Comparison of ENCODE assay signal across 14 mouse cellular contexts in the genomic region with DNA sequence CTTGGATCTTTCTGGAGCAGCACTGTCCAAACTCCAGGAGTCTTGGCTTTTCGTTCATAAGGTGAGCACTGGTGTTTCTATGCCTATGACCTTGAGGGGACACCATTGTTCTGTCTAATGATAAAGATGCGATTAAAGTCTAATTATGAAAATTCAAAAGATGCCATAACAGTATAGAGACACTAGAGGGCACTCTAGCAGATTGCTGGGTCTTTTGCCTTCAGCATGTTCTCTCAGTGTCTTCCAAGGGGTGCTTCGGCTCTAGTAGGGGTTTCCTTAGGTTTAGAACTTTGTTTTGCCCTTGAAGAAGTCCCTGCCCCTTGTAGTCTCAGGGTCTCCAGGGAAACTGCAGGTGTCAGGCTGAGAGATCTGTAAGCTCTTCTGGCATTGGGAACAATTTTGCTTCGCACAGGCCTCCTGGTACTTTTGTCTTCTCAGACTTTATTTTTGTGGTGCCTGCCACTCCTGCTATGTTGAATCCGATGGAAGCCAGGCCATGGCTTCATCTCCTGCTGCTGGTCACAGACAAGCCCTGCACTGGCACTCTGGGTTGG. TPM values are rescaled to one million over a fixed set of nuclear protein-coding genes. Genes with fewer than 3 reads are reported as not detected.
A peak's percentile ranks its signal among the peaks of the same experiment; 100 is the strongest.
DNase-seq lines count a peak whose midpoint lies in the region; ATAC-seq and TF ChIP-seq lines count a peak whose summit lies in the region.
"Had no signal": no experiment of that assay in that cellular context is flagged by ENCODE, and none has a peak within 500 bp of the region (broad histone marks: within the 10 kb centered on the region; RNA-seq: fewer than 3 reads in every experiment).

No protein-coding gene starts in this region.

- no peaks in the 10 kb centered on the region for H3K79me2 ChIP-seq in CH12.LX (replicated peaks; ENCODE audit: control insufficient read depth, extremely low read depth, insufficient read depth, poor library complexity, severe bottlenecking)

- no peak overlapping the region for H3K4me2 ChIP-seq in hindbrain, postnatal 0 days (ENCODE audit: low read depth, low read length)
- no peak overlapping the region for H3K4me2 ChIP-seq in hindbrain, embryonic 12.5 days (replicated peaks)
- H3K4me2 ChIP-seq in CH12.LX (ENCODE audit: insufficient read depth, low read depth, poor library complexity, severe bottlenecking): no peak overlapping the region
- H3K4me2 ChIP-seq: hindbrain, embryonic 15.5 days; lung, embryonic 15.5 days had no signal

- H3K9me3 ChIP-seq in hindbrain, postnatal 0 days (ENCODE audit: low read length): no peaks in the 10 kb centered on the region
- no peaks in the 10 kb centered on the region for H3K9me3 ChIP-seq in hindbrain, embryonic 12.5 days (replicated peaks)
- no peaks in the 10 kb centered on the region for H3K9me3 ChIP-seq in CH12.LX (replicated peaks; ENCODE audit: low read length)
- H3K9me3 ChIP-seq: hindbrain, embryonic 15.5 days; lung, embryonic 15.5 days had no signal

- peak; percentile 5 for TF ChIP-seq RAD21 in CH12.LX (IDR thresholded peaks at IDR 0.05; ENCODE audit: low read depth, low read length)

- DNase-seq in hindbrain, postnatal 0 days (ENCODE audit: low spot score): peak; percentile 53
- DNase-seq in CH12.LX (ENCODE audit: extremely low read depth) (peak; percentile 14), MEL-GATA-1-ER (ENCODE audit: extremely low read depth, low read depth) (peak; percentile 6)
- no peak for DNase-seq in cerebellum, adult 8-10 months
- no peak for DNase-seq in right cerebral cortex, postnatal 10 days (ENCODE audit: low spot score in 2 of 2)
- DNase-seq in heart, adult 18-20 months: no peak
- DNase-seq: adrenal gland, postnatal 10 days had no signal

- H3K36me3 ChIP-seq in hindbrain, postnatal 0 days (ENCODE audit: insufficient read depth, low read length): no peaks in the 10 kb centered on the region
- no peaks in the 10 kb centered on the region for H3K36me3 ChIP-seq in hindbrain, embryonic 12.5 days
- no peaks in the 10 kb centered on the region for H3K36me3 ChIP-seq in CH12.LX (replicated peaks in 1 of 2; ENCODE audit: control insufficient read depth in 1 of 2, insufficient read depth in 1 of 2, low read length in 1 of 2)
- H3K36me3 ChIP-seq: hindbrain, embryonic 15.5 days; lung, embryonic 15.5 days had no signal

- in situ Hi-C loops in CH12.LX (cut with MboI; ENCODE audit: low pct_ligation_motif_present, low pct_unique_long_range_greater_than_20kb, low sequenced_read_pairs): loop anchor here (5.0 to 25.0 kb wide), 2 partner anchors 115 to 275 kb away; no protein-coding TSS in a partner anchor

- H3K27ac ChIP-seq in hindbrain, postnatal 0 days: no peak overlapping the region
- no peak overlapping the region for H3K27ac ChIP-seq in hindbrain, embryonic 12.5 days
- H3K27ac ChIP-seq in CH12.LX (ENCODE audit: insufficient read depth, low read depth): no peak overlapping the region
- H3K27ac ChIP-seq: hindbrain, embryonic 15.5 days; lung, embryonic 15.5 days had no signal

- dilution Hi-C loops in CH12.LX (cut with MboI; ENCODE audit: extremely low pct_ligation_motif_present, extremely low pct_unique_long_range_greater_than_20kb, low sequenced_read_pairs): no loop called here

- TF ChIP-seq CTCF in hindbrain, postnatal 0 days (IDR thresholded peaks at IDR 0.05; ENCODE audit: low read depth): peak; percentile 72
- peak; percentile 65 to 83 for TF ChIP-seq CTCF in CH12.LX (conservative IDR thresholded peaks at IDR 0.05 in 1 of 2, IDR thresholded peaks at IDR 0.05 in 1 of 2; ENCODE audit: low read depth in 2 of 2, low read length in 2 of 2)

- TF ChIP-seq POLR2A in CH12.LX (IDR thresholded peaks at IDR 0.05; ENCODE audit: low read depth, low read length): no peak

- H3K9ac ChIP-seq in hindbrain, postnatal 0 days (replicated peaks; ENCODE audit: low read length): no peak overlapping the region
- no peak overlapping the region for H3K9ac ChIP-seq in hindbrain, embryonic 12.5 days
- no peak overlapping the region for H3K9ac ChIP-seq in CH12.LX (ENCODE audit: insufficient read depth, low read depth)
- H3K9ac ChIP-seq: hindbrain, embryonic 15.5 days; lung, embryonic 15.5 days had no signal

- WGBS in hindbrain, postnatal 0 days: 39% methylated on average over 5 of the region's 5 CpGs
- 45% methylated on average over 5 of the region's 5 CpGs for WGBS in hindbrain, embryonic 12.5 days

- no peak overlapping the region for H3K4me3 ChIP-seq in hindbrain, postnatal 0 days (ENCODE audit: low read length)
- no peak overlapping the region for H3K4me3 ChIP-seq in hindbrain, embryonic 12.5 days
- H3K4me3 ChIP-seq in CH12.LX (replicated peaks in 1 of 3; ENCODE audit: low read depth in 2 of 3, low read length in 2 of 3, poor library complexity in 1 of 3): no peak overlapping the region
- H3K4me3 ChIP-seq: hindbrain, embryonic 15.5 days; lung, embryonic 15.5 days had no signal

- TF ChIP-seq EP300 in CH12.LX (IDR thresholded peaks at IDR 0.05; ENCODE audit: low read length): no peak

- H3K4me1 ChIP-seq in hindbrain, postnatal 0 days (ENCODE audit: insufficient read depth, low read length): no peaks in the 10 kb centered on the region
- peaks cover 7% of the 10 kb centered on the region; the same call in 1 of the 2 replicates for H3K4me1 ChIP-seq in hindbrain, embryonic 12.5 days
- H3K4me1 ChIP-seq in CH12.LX (ENCODE audit: control insufficient read depth in 1 of 2, insufficient read depth in 2 of 2): no peaks in the 10 kb centered on the region
- H3K4me1 ChIP-seq: hindbrain, embryonic 15.5 days; lung, embryonic 15.5 days had no signal

- H3K27me3 ChIP-seq in hindbrain, postnatal 0 days (ENCODE audit: insufficient read depth, low read length): no peaks in the 10 kb centered on the region
- no peaks in the 10 kb centered on the region for H3K27me3 ChIP-seq in hindbrain, embryonic 12.5 days
- peaks cover 93% of the 10 kb centered on the region for H3K27me3 ChIP-seq in CH12.LX (replicated peaks)
- H3K27me3 ChIP-seq: hindbrain, embryonic 15.5 days; lung, embryonic 15.5 days had no signal

- no peak for ATAC-seq in hindbrain, postnatal 0 days
- ATAC-seq in hindbrain, embryonic 12.5 days (ENCODE audit: low FRiP score): no peak
- ATAC-seq in megakaryocyte-erythroid progenitor cell, adult 5-6 weeks (replicated peaks; ENCODE audit: low FRiP score, low TSS enrichment, poor library complexity, severe bottlenecking): peak; percentile 58; the same call in 1 of the 2 replicates

TF ChIP-seq in CH12.LX, 34 proteins besides CTCF, POLR2A, EP300 and RAD21:
- TF ChIP-seq ZNF384 (IDR thresholded peaks at IDR 0.05; ENCODE audit: low read depth, low read length): no peak
- peak; percentile 35 for TF ChIP-seq SMC3 (IDR thresholded peaks at IDR 0.05; ENCODE audit: low read depth, low read length)

RNA-seq across cellular contexts. Expression of gene Rspo4, which starts 19.6 kb away (rescaled TPM):
- total RNA-seq in hindbrain, postnatal 0 days (2014; rRNA removed): 0.16 and 0.22 TPM in 2 replicates
- 0.33 and 0.51 TPM in 2 replicates for polyA plus RNA-seq in hindbrain, postnatal 0 days (2015; fragmentation: Nextera tagmentation; extraction: Ambion mirVana)
- polyA plus RNA-seq in hindbrain, embryonic 12.5 days (2016; fragmentation: Nextera tagmentation; extraction: Ambion mirVana): 0.40 and 0.48 TPM in 2 replicates
- total RNA-seq in CH12.LX (2012; rRNA removed): not detected in 2 replicates
- not detected in 2 replicates for total RNA-seq in CH12.LX (2014; rRNA removed)
- not detected in 2 replicates for polyA plus RNA-seq in CH12.LX (2012; ENCODE audit: insufficient read length, low read depth)
- not detected in 2 replicates for total RNA-seq in megakaryocyte-erythroid progenitor cell, adult 5-6 weeks (2014; fragmentation: Nextera tagmentation)
- total RNA-seq in megakaryocyte-erythroid progenitor cell, adult 5-6 weeks (2017): not detected in 2 replicates
- total RNA-seq in heart, adult 18-20 months (2021): not detected
- total RNA-seq: adrenal gland, postnatal 10 days; gastrocnemius, adult 8-10 months; layer of hippocampus, postnatal 25 days; neutrophil, adult 5-6 weeks had no signal

RNA-seq across cellular contexts. Expression of gene Angpt4, which starts 48.7 kb away (rescaled TPM):
- 0.10 and 0.14 TPM in 2 replicates for total RNA-seq in hindbrain, postnatal 0 days (2014; rRNA removed)
- 0.28 and 0.29 TPM in 2 replicates for polyA plus RNA-seq in hindbrain, postnatal 0 days (2015; fragmentation: Nextera tagmentation; extraction: Ambion mirVana)
- 0.14 and 0.20 TPM in 2 replicates for polyA plus RNA-seq in hindbrain, embryonic 12.5 days (2016; fragmentation: Nextera tagmentation; extraction: Ambion mirVana)
- total RNA-seq in CH12.LX (2012; rRNA removed) (0.04 TPM in 1 of 2 replicates, not detected in the other), CH12.LX (2014; rRNA removed) (not detected in 2 replicates)
- polyA plus RNA-seq in CH12.LX (2012; ENCODE audit: insufficient read length, low read depth): not detected in 2 replicates
- not detected in 2 replicates for total RNA-seq in megakaryocyte-erythroid progenitor cell, adult 5-6 weeks (2014; fragmentation: Nextera tagmentation)
- total RNA-seq in megakaryocyte-erythroid progenitor cell, adult 5-6 weeks (2017): not detected in 2 replicates
- under 1 TPM; 0.28 to 0.35 TPM for total RNA-seq in heart, adult 18-20 months (2021)
- total RNA-seq: neutrophil, adult 5-6 weeks had no signal

Comparison
In these comparisons a context has a peak if more than half of its experiments do, and no peak if none do; other contexts are left out.
1. DNase-seq: peak in hindbrain, postnatal 0 days (single experiment), CH12.LX (single experiment) and MEL-GATA-1-ER (single experiment); none in cerebellum, adult 8-10 months (single experiment), right cerebral cortex, postnatal 10 days (0 of 2) and heart, adult 18-20 months (0 of 2).